ENCODE assay signal across 8 mouse cellular contexts in the genomic region with DNA sequence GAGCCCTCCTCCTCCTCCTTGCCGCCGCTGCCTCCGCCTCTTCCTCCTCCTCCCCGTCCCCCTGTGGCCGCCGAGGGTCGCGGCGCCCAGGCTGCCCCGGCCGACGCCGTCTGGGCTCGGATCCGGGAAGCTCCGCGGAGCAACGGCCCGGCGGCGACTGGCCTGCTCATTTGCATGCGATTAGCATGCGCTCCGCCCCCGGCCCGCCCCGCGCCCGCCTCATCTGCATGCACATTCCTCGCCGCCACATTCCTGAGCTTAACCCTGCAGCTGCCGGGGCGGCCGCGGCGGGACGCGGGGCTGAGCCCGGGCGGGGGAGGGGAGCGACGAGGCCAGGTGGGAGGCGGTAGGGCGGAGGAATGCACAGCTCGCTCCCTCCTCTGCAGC. TPM values are rescaled to one million over a fixed set of nuclear protein-coding genes. Genes with fewer than 3 reads are reported as not detected.
A peak's percentile ranks its signal among the peaks of the same experiment; 100 is the strongest.
DNase-seq lines count a peak whose midpoint lies in the region; ATAC-seq lines count a peak whose summit lies in the region.

No protein-coding gene starts in this region.

- peak overlapping the region; percentile 92 for H3K27ac ChIP-seq in intestine, embryonic 16.5 days (ENCODE audit: low read length)

- H3K4me3 ChIP-seq in intestine, embryonic 16.5 days (ENCODE audit: low read length) = peak overlapping the region; percentile 94

- DNase-seq in adrenal gland, adult 8-10 months = peak; percentile 94
- peak; percentile 93 for DNase-seq in embryo, embryonic 11.5 days (ENCODE audit: low read depth, low spot score)
- peak; percentile 93 to 97 for DNase-seq in gastrocnemius, postnatal 36 days
- DNase-seq in left cerebral cortex, postnatal 25 days (ENCODE audit: low spot score in 2 of 2) = peak; percentile 94 to 96
- DNase-seq in mesoderm, embryonic 11.5 days (ENCODE audit: low read depth, low spot score) = peak; percentile 96
- DNase-seq in right cerebral cortex, postnatal 25 days = peak; percentile 93
- peak; percentile 95 to 97 for DNase-seq in urinary bladder, postnatal 36 days (ENCODE audit: low spot score in 2 of 2)

- intact Hi-C loops in gastrocnemius, postnatal 36 days (cut with DNase I) = no loop called here
- intact Hi-C loops in left cerebral cortex, postnatal 25 days (cut with DNase I) = no loop called here

- H3K27me3 ChIP-seq in intestine, embryonic 16.5 days (replicated peaks; ENCODE audit: control insufficient read depth, insufficient read depth, low read length) = no peaks in the 10 kb centered on the region

- under 1% methylated on average over 42 of the region's 45 CpGs for WGBS in intestine, embryonic 16.5 days

- peak overlapping the region; percentile 95 for H3K4me2 ChIP-seq in intestine, embryonic 16.5 days (ENCODE audit: low read depth, low read length)

- no peaks in the 10 kb centered on the region for H3K9me3 ChIP-seq in intestine, embryonic 16.5 days (ENCODE audit: control insufficient read depth, low read length)

- no peaks in the 10 kb centered on the region for H3K36me3 ChIP-seq in intestine, embryonic 16.5 days (ENCODE audit: control insufficient read depth, insufficient read depth, low read length)

- peak overlapping the region; percentile 97 for H3K9ac ChIP-seq in intestine, embryonic 16.5 days (ENCODE audit: low read depth, low read length)

- H3K4me1 ChIP-seq in intestine, embryonic 16.5 days (ENCODE audit: control insufficient read depth, insufficient read depth, low read length) = peaks cover 28% of the 10 kb centered on the region

- ATAC-seq in intestine, embryonic 16.5 days = peak; percentile 95

RNA-seq across cellular contexts. Expression of a gene that starts 0.3 kb away (rescaled TPM):
- 10 to 100 TPM; 21.6 to 34.4 (median 28.8) TPM for total RNA-seq in adrenal gland, adult 8-10 months (2022)
- total RNA-seq in gastrocnemius, postnatal 36 days (2021) = 1 to 10 TPM; 5.6 to 6.4 TPM
- polyA plus RNA-seq in intestine, embryonic 16.5 days (2015; fragmentation: Nextera tagmentation; extraction: Ambion mirVana) = 5.6 and 7.0 TPM in 2 replicates
- 10 to 100 TPM; 26.0 TPM for total RNA-seq in left cerebral cortex, postnatal 25 days (2021)

Comparison
In these comparisons a context has a peak if more than half of its experiments do, and no peak if none do; other contexts are left out.
1. Peak in every context shown above with its lines: DNase-seq, ATAC-seq, H3K4me3 ChIP-seq and H3K27ac ChIP-seq.